Mouse (Mus musculus) adrenal gland, postnatal 25 days (tissue): Measurements from ENCODE around the gene C1s1. TPM values are rescaled to one million over a fixed set of nuclear protein-coding genes. Genes with fewer than 3 reads are reported as not detected.

Experiments used
- total RNA-seq: library from RNA; stranded (reverse); gene quantifications from 2 replicates; pipeline ENCODE4 v1.2.3, GENCODE M21; 2021

C1s1 gene
- total RNA-seq, 1 experiment from 2014 or later, result 36.5 TPM

Other genes starting within 250 kb of the C1s1 start
- 3.9 and 4.9 TPM in 2 replicates for gene Cd163, start 237.7 kb downstream of the C1s1 start, total RNA-seq
- 95.7 and 96.2 TPM in 2 replicates for gene Pex5, start 127.3 kb downstream of the C1s1 start, total RNA-seq
- 64.4 and 98.3 TPM in 2 replicates for gene Clstn3, start 77.6 kb downstream of the C1s1 start, total RNA-seq
- gene C1rl, start 49.2 kb downstream of the C1s1 start, total RNA-seq, result 13.8 and 17.3 TPM in 2 replicates
- 24.5 and 28.5 TPM in 2 replicates for gene C1ra, start 30.0 kb downstream of the C1s1 start, total RNA-seq
- gene C1rb, start 27.9 kb upstream of the C1s1 start, total RNA-seq, result 2.7 and 4.7 TPM in 2 replicates
- gene C1s2, start 93.7 kb upstream of the C1s1 start, total RNA-seq, result 1.7 and 2.9 TPM in 2 replicates
- 91.9 and 110 TPM in 2 replicates for gene Lpcat3, start 120.7 kb upstream of the C1s1 start, total RNA-seq
- 81.8 and 82.8 TPM in 2 replicates for gene Emg1, start 169.8 kb upstream of the C1s1 start, total RNA-seq
- 302 and 348 TPM in 2 replicates for gene Phb2, start 170.0 kb upstream of the C1s1 start, total RNA-seq
- gene Ptpn6, start 196.4 kb upstream of the C1s1 start, total RNA-seq, result 4.6 and 9.1 TPM in 2 replicates
- gene Grcc10, start 199.0 kb upstream of the C1s1 start, total RNA-seq, result 357 and 392 TPM in 2 replicates
- not detected in 2 replicates for gene Gm45234, start 213.7 kb upstream of the C1s1 start, total RNA-seq
- 100 and 102 TPM in 2 replicates for gene Atn1, start 214.2 kb upstream of the C1s1 start, total RNA-seq
- gene Eno2, start 227.3 kb upstream of the C1s1 start, total RNA-seq, result 10.1 and 17.6 TPM in 2 replicates
- gene Lrrc23, start 237.4 kb upstream of the C1s1 start, total RNA-seq, result 0.21 TPM in 1 of 2 replicates, not detected in the other